Mouse (Mus musculus) E14TG2a.4 (cell line): ENCODE measurements around the gene Slc22a8.

Experiments used
- CTCF ChIP-seq: conservative IDR thresholded peaks from 2 replicates; pipeline ENCODE4 v1.5.1; 2014; ENCODE audit warnings: low read length
- NANOG ChIP-seq: IDR thresholded peaks from 2 replicates; pipeline ENCODE4 v1.6.1; 2014; ENCODE audit warnings: borderline replicate concordance, low read length, mixed read lengths

GRCm38 (mm10) chr19:8592155-8592554 is 1.1 kb downstream of the Slc22a8 start:
- TF ChIP-seq CTCF (no peak), NANOG (no peak)
